Mouse (Mus musculus) liver, postnatal 0 days (tissue): ENCODE measurements around the gene Trpm8.

Experiments
- CTCF ChIP-seq: sonication (generic); IDR thresholded peaks from 2 replicates; pipeline ENCODE4 v1.5.1; 2016; ENCODE audit warnings: antibody characterized with exemption, low read depth
- EP300 ChIP-seq: IDR thresholded peaks from 2 replicates; pipeline ENCODE4 v1.6.1; 2016; ENCODE audit warnings: antibody characterized with exemption, low read depth, mild to moderate bottlenecking

DNA sequence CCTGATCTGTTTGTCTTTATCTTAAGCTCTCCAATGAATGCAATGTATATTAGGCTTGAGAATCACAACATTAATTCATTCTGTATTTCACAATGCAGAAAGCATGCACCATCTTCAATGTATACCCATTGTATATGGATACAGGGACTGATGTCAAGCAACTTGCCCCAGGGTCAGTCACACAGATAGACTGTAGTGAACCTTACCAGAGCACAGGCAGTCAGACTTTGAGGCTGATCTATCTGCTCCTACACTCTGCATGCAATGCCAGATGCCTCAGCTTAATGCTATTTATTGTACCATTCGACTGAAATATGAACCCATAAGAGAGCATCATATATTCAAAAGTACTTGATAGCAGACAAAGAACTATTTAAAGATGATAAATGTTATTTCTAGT lies 13.1 kb downstream of the Trpm8 start:
- TF ChIP-seq CTCF (no peak), EP300 (no peak)
